Mouse (Mus musculus): ENCODE measurements at regions not wholly inside any gene's neighbourhood (a gene's known extent, or its start where the extent isn't known, plus 50 kb on each side); places are given as distances from the start of the nearest gene placed in this dataset.

DNA sequence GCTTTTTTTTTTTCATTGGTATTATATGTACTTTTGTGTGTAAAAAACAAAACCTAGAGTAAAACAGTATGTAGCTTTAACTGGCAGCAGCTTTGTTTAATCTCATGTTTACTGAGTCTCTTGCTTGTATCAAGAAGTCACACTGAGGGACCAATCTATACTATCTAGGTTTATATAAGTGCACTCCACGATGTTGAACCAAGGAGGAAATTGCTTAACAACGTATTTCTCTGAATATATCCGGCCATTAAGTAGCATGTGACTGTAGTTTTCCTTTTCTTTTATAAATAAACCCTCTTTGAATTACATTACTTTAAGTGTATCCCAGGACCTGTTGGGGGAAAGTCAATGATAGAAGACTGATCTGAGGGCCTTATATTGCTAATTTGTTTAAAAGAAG, 104.0 kb upstream of the Slit3 start:
- no peak overlapping the region for H3K27ac ChIP-seq (ENCODE audit: insufficient read depth, low read length)
- TF ChIP-seq CTCF (IDR thresholded peaks at IDR 0.05; ENCODE audit: borderline replicate concordance, insufficient read depth, low read length) (no peak), POLR2A (IDR thresholded peaks at IDR 0.05; ENCODE audit: low read depth, low read length) (no peak)
- no peak overlapping the region for H3K4me3 ChIP-seq (ENCODE audit: insufficient read depth, low read length)
- no peaks in the 10 kb centered on the region; the same call in 1 of the 2 replicates for H3K4me1 ChIP-seq (ENCODE audit: control insufficient read depth, insufficient read depth, low read length)

DNA sequence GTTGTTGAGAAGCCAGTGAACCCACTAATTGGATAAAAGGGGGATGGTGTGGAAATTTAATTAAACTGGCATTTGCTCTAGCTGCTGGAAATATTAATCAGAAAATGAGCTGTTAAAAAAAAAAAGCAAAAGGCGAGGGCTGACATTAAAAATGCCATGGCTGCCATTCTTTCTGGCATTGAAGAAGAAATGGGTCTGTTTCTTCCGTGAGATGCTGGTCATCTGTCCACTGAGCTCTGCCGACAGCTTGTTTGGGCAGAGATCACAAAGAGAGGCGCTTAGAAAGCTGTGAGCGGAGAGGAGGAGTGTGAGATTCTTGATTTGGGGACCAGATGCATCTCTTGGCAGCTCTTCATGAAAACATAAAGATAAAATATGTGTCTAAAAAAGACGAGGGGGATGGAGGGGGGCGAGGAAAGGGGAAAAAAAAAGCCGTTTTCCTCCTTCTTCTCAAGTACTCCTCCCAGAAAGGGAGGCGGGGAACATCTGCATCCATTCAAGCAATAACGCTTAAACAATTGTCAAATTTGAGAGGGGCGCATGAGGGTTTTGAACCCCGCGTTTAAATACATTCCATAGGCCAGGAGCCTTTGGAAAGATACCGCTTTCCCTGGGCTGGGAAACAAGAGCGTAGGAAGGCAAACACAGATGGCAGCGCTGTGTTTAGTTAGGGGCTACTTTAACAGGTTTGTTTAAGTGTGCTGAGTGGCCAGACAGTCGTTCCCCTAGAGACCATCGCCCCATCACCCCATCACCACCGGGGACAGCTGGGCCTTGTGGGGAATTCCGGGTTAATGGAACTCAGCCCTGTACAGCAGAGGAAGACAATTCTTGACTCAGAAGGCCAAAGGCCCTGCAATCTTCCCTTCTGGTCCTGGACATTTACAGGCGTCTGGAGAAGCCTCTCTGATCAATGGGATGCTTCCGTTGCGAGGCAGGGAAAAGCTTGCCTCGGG, 109.2 kb upstream of the Slit3 start:
- TF ChIP-seq CTCF (IDR thresholded peaks at IDR 0.05; ENCODE audit: borderline replicate concordance, insufficient read depth, low read length), result no peak
- no peak for TF ChIP-seq POLR2A (IDR thresholded peaks at IDR 0.05; ENCODE audit: low read depth, low read length)
- H3K4me3 ChIP-seq (ENCODE audit: insufficient read depth, low read length), result no peak overlapping the region
- no peak overlapping the region for H3K27ac ChIP-seq (ENCODE audit: insufficient read depth, low read length)

DNA sequence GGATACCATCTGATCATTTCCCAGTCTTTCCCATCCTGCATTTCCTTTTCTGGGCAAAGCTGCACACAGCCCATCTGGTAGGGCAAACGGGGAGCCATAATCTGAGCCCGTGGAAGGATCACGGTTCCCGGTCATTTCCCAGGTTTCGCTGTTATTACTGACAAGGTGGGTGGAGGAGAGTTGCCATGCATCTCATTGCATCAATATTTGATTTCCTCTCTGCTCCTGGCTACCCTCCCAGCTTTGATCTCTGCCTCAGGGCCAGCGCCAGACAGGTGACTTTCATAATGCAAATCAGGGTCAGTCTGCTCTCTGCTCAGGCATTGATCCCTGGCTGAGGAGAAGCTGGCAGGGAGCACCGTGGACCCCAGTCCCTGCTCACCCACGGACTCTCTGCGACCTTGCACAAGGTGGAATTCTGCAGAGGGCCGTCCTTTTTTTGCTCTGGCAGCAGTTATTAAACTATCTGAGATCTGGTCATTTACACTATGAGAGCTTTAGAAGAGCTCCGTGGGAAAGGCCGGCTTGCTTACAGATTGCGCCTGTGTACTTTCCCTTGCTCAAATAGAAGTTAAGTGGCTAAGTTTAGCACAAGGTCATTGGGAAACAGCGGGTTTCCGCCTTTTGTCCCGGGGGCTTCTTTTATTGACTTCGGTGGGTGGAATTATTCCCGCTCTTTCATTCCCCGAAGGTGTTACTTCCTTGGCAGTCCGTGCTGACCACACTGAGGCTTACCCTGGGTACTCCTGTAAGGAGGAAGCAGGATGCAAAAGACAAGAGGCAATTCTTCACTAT, 114.1 kb upstream of the Slit3 start:
- Histone ChIP-seq H3K4me1 (ENCODE audit: control insufficient read depth, insufficient read depth, low read length) (no peaks in the 10 kb centered on the region), H3K27ac (ENCODE audit: insufficient read depth, low read length) (no peak overlapping the region), H3K4me3 (ENCODE audit: insufficient read depth, low read length) (no peak overlapping the region)
- TF ChIP-seq CTCF (IDR thresholded peaks at IDR 0.05; ENCODE audit: borderline replicate concordance, insufficient read depth, low read length) (no peak), POLR2A (IDR thresholded peaks at IDR 0.05; ENCODE audit: low read depth, low read length) (no peak)

More for the DNA sequence above, 109.2 kb upstream of the Slit3 start:
- no peaks in the 10 kb centered on the region for H3K4me1 ChIP-seq (ENCODE audit: control insufficient read depth, insufficient read depth, low read length)

- Histone ChIP-seq H3K4me1 (ENCODE audit: control insufficient read depth, insufficient read depth, low read length) (no peaks in the 10 kb centered on the region), H3K4me3 (ENCODE audit: insufficient read depth, low read length) (no peak overlapping the region), H3K27ac (ENCODE audit: insufficient read depth, low read length) (no peak overlapping the region)
- TF ChIP-seq POLR2A (IDR thresholded peaks at IDR 0.05; ENCODE audit: low read depth, low read length) (no peak), CTCF (IDR thresholded peaks at IDR 0.05; ENCODE audit: borderline replicate concordance, insufficient read depth, low read length) (no peak)
Observed at GRCm38 (mm10) chr11:35005143-35005542, 115.9 kb upstream of the Slit3 start.

DNA sequence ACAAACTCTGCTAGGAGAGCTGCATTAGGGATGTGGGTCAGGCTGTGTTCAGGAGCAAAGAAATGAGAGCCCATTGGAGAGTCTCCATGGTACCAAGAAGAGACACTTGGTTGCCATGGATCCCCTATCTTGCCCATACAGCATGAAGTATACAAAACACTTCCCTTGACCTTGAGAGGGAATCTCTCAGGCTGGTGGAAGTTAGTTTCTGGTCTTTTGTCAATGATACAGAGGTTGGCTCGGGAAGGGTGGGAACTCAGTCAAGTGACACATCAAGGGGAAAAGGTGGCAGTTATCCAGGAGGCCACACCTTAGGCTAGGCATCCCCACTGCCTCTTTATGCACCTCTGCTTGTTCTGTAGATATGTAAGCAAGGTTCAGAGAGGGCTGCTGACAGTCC, 116.6 kb upstream of the Slit3 start:
- Histone ChIP-seq H3K4me3 (ENCODE audit: insufficient read depth, low read length) (no peak overlapping the region), H3K4me1 (ENCODE audit: control insufficient read depth, insufficient read depth, low read length) (no peaks in the 10 kb centered on the region), H3K27ac (ENCODE audit: insufficient read depth, low read length) (no peak overlapping the region)
- no peak for TF ChIP-seq POLR2A (IDR thresholded peaks at IDR 0.05; ENCODE audit: low read depth, low read length)
- TF ChIP-seq CTCF (IDR thresholded peaks at IDR 0.05; ENCODE audit: borderline replicate concordance, insufficient read depth, low read length), result no peak

DNA sequence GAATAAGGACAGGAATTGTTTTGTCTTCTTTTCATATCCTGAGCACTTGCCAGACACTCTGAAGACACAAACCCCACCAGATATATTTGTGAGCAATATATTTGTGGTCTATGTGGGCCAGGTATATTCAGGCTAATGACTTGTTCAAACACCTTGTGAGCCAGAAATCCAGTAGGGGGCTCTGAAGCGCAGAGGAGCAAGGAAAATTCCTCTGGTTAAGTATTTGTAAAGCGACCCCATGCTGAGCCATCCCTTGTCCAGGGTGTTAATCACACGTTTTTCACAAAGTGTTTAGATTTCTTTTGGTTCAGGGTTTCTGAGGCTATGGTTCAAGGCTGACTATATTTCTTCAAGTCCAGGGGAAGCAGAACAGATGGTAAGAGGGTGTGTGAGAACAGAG, 117.1 kb upstream of the Slit3 start:
- H3K27ac ChIP-seq (ENCODE audit: insufficient read depth, low read length), result no peak overlapping the region
- TF ChIP-seq CTCF (IDR thresholded peaks at IDR 0.05; ENCODE audit: borderline replicate concordance, insufficient read depth, low read length) (no peak), POLR2A (IDR thresholded peaks at IDR 0.05; ENCODE audit: low read depth, low read length) (no peak)
- H3K4me3 ChIP-seq (ENCODE audit: insufficient read depth, low read length), result no peak overlapping the region
- H3K4me1 ChIP-seq (ENCODE audit: control insufficient read depth, insufficient read depth, low read length), result no peaks in the 10 kb centered on the region

DNA sequence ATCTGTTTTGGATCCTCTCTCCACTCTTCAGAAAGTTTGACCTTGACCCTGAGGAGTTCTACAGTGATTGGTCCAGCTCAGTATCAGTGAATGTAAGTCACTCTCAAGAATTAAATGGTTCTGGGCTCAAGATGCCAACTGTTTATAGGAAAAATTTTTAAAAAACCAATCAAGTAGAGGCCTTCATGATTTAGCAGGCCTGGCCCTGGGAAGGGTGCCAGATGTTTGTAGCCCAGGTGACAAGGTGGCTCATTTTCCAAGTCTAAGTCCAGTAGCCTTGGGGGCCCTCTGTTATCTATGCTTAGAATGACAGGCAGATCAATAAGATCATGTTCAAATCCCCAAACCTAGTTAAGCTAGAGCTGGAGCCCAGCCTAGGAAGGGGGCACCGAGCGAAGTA, 123.1 kb upstream of the Slit3 start:
- H3K4me3 ChIP-seq (ENCODE audit: insufficient read depth, low read length), result no peak overlapping the region
- TF ChIP-seq POLR2A (IDR thresholded peaks at IDR 0.05; ENCODE audit: low read depth, low read length) (no peak), CTCF (IDR thresholded peaks at IDR 0.05; ENCODE audit: borderline replicate concordance, insufficient read depth, low read length) (no peak)
- no peaks in the 10 kb centered on the region for H3K4me1 ChIP-seq (ENCODE audit: control insufficient read depth, insufficient read depth, low read length)
- H3K27ac ChIP-seq (ENCODE audit: insufficient read depth, low read length), result no peak overlapping the region

DNA sequence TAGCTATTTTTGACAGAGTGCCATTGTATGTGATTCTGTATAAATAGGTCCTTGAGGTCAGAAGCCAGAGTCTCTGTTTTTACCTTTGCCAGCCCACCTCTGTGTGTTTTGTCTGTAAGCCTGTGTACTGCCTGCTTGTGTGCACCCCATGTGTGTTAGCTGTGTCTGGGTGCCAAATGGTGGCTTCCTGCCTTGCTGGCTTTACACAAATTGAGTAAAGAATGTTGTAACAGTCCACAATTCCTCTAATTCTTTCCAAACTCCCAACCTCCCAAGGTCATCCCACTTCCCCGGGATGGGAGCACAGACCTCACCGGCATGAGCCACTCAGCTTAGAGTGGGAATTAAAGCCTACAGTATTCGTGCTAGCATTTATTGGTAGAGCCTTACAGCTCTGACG, 125.5 kb upstream of the Slit3 start:
- TF ChIP-seq POLR2A (IDR thresholded peaks at IDR 0.05; ENCODE audit: low read depth, low read length), result no peak
- TF ChIP-seq CTCF (IDR thresholded peaks at IDR 0.05; ENCODE audit: borderline replicate concordance, insufficient read depth, low read length), result no peak
- no peaks in the 10 kb centered on the region for H3K4me1 ChIP-seq (ENCODE audit: control insufficient read depth, insufficient read depth, low read length)
- H3K4me3 ChIP-seq (ENCODE audit: insufficient read depth, low read length), result no peak overlapping the region
- no peak overlapping the region for H3K27ac ChIP-seq (ENCODE audit: insufficient read depth, low read length)

DNA sequence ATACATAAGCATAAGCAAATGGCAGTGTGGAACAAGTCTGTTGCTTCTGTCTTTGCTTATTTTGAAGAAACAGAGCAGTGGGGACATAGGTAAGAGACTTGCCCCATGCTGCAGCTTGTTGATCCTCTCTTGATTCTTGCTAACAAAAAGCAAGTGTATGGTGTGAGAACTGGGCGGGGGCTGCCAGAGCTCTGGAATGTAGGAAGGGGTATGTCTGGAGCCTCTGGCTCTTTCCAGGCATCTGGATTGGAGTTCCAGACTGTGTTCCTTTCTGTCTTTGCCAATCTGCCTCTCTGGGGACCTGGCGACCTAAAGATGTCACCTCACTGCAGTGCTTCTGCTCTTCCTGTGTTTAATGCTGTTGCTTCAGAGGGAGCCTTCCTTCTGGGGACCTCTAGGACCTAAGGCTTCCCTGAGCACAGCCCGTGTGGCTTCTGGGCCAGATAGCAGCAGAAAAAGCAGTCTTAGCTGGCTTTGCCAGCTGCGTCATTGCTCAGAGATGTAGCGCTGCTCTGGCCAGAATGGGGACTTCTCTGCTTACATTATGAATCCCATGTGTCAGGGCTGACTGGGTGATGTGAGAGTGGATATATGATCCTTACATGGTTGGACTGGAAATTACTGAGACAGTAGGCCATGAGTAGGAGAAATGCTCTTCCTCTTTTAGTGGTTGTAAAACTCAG, 138.1 kb upstream of the Slit3 start:
- no peak overlapping the region for H3K4me3 ChIP-seq (ENCODE audit: insufficient read depth, low read length)

More for the DNA sequence above, 138.1 kb upstream of the Slit3 start:
- H3K27ac ChIP-seq (ENCODE audit: insufficient read depth, low read length), result peak overlapping the region; percentile 79
- TF ChIP-seq POLR2A (IDR thresholded peaks at IDR 0.05; ENCODE audit: low read depth, low read length) (no peak), CTCF (IDR thresholded peaks at IDR 0.05; ENCODE audit: borderline replicate concordance, insufficient read depth, low read length) (no peak)
- H3K4me1 ChIP-seq (ENCODE audit: control insufficient read depth, insufficient read depth, low read length), result peaks cover 7% of the 10 kb centered on the region

Measured in embryonic fibroblast, embryonic 13.5 days (primary cell).